9 mouse cellular contexts compared by ENCODE assay signal in genomic region chr19:44755693-44756420, GRCm38 (mm10). TPM values are rescaled to one million over a fixed set of nuclear protein-coding genes. Genes with fewer than 3 reads are reported as not detected.
A peak's percentile ranks its signal among the peaks of the same experiment; 100 is the strongest.
DNase-seq lines count a peak whose midpoint lies in the region; ATAC-seq and TF ChIP-seq lines count a peak whose summit lies in the region.
"Had no signal": no experiment of that assay in that cellular context is flagged by ENCODE, and none has a peak within 500 bp of the region (broad histone marks: within the 10 kb centered on the region; RNA-seq: fewer than 3 reads in every experiment).

Gene Pax2 (plus strand): TSS chr19:44756045.

- H3K27me3 ChIP-seq in heart, adult 2 months (ENCODE audit: control insufficient read depth, insufficient read depth, low read length), result peaks cover 50% of the 10 kb centered on the region
- H3K27me3 ChIP-seq in kidney, embryonic 14.5 days (ENCODE audit: control insufficient read depth, insufficient read depth, low read length), result peaks cover 67% of the 10 kb centered on the region
- peaks cover 82% of the 10 kb centered on the region for H3K27me3 ChIP-seq in myocyte (ENCODE audit: control insufficient read depth, insufficient read depth, insufficient read length)

- DNase-seq in thymus, postnatal 4 days, result peak; percentile 33
- DNase-seq in thymus, postnatal 36 days, result no peak
- peak; percentile 62 to 67 for DNase-seq in heart, adult 2 months
- no peak for DNase-seq in adrenal gland, adult 8-10 months
- DNase-seq in frontal cortex, postnatal 25 days (ENCODE audit: low spot score in 2 of 2), result no peak
- no peak for DNase-seq in left cerebral cortex, postnatal 14 days (ENCODE audit: low spot score in 2 of 2)

- TF ChIP-seq EP300 in heart, adult 2 months (IDR thresholded peaks at IDR 0.05; ENCODE audit: insufficient read depth, low read depth, low read length), result no peak

- H3ac ChIP-seq in myocyte (ENCODE audit: control insufficient read depth, insufficient read length), result no peak within 1 kb of the TSS

- no peak within 1 kb of the TSS for H3K9ac ChIP-seq in heart, adult 2 months (ENCODE audit: low read depth, low read length)
- peak within 1 kb of the TSS; percentile 94 for H3K9ac ChIP-seq in kidney, embryonic 14.5 days (ENCODE audit: low read depth, low read length)

- under 1% methylated on average over 51 of the region's 52 CpGs for WGBS in heart, adult 2 months
- WGBS in kidney, embryonic 14.5 days, result under 1% methylated on average over 51 of the region's 52 CpGs

- H3K4me3 ChIP-seq in heart, adult 2 months, result peak within 1 kb of the TSS; percentile 45
- H3K4me3 ChIP-seq in kidney, embryonic 14.5 days (ENCODE audit: low read length), result peak within 1 kb of the TSS; percentile 71
- H3K4me3 ChIP-seq in myocyte, result no peak within 1 kb of the TSS

- no peak for TF ChIP-seq POLR2A in heart, adult 2 months (IDR thresholded peaks at IDR 0.05; ENCODE audit: insufficient read depth, low read depth, low read length)
- TF ChIP-seq POLR2A in myocyte (IDR thresholded peaks at IDR 0.05; ENCODE audit: insufficient read length, low read depth), result no peak

- no peaks in the 10 kb centered on the region for H3K79me2 ChIP-seq in heart, adult 2 months (replicated peaks; ENCODE audit: control insufficient read depth, insufficient read depth, low read length)
- H3K79me2 ChIP-seq in myocyte (ENCODE audit: control insufficient read depth, insufficient read depth), result no peaks in the 10 kb centered on the region

- intact Hi-C loops in heart, adult 2 months (cut with DNase I), result loop anchor here (2.0 to 10.0 kb wide), 2 partner anchors 131 to 479 kb away; partner anchors contain the start of gene Lbx1
- intact Hi-C loops in left cerebral cortex, postnatal 14 days (cut with DNase I), result loop anchor here (5.0 kb wide), 2 partner anchors 74 to 1149 kb away; no protein-coding TSS in a partner anchor

- peak within 1 kb of the TSS; percentile 47 for H3K4me2 ChIP-seq in kidney, embryonic 14.5 days (replicated peaks; ENCODE audit: low read depth, low read length)
- peak within 1 kb of the TSS; percentile 56 for H3K4me2 ChIP-seq in myocyte (ENCODE audit: low read depth)

- no peak within 1 kb of the TSS for H3K27ac ChIP-seq in heart, adult 2 months
- peak within 1 kb of the TSS; percentile 99 for H3K27ac ChIP-seq in kidney, embryonic 14.5 days (ENCODE audit: low read depth, low read length)

- TF ChIP-seq CTCF in heart, adult 2 months (IDR thresholded peaks at IDR 0.05), result 0 out of 2 replicates have a peak, but pooled peaks have one; percentile 17

- H3K4me1 ChIP-seq in heart, adult 2 months (ENCODE audit: control insufficient read depth, insufficient read depth, low read length), result 0 out of 2 replicates have a peak, but pooled peaks cover 2% of the 10 kb centered on the region
- peaks cover 8% of the 10 kb centered on the region; the same call in 1 of the 2 replicates for H3K4me1 ChIP-seq in kidney, embryonic 14.5 days (ENCODE audit: control insufficient read depth, insufficient read depth, low read length)

- ATAC-seq in kidney, embryonic 14.5 days (ENCODE audit: low FRiP score, low TSS enrichment), result no peak

- no peaks in the 10 kb centered on the region for H3K9me3 ChIP-seq in kidney, embryonic 14.5 days (ENCODE audit: control insufficient read depth, low read length)

- no peaks in the 10 kb centered on the region for H3K36me3 ChIP-seq in heart, adult 2 months (ENCODE audit: control insufficient read depth, insufficient read depth, low read length)
- peaks cover 18% of the 10 kb centered on the region for H3K36me3 ChIP-seq in kidney, embryonic 14.5 days (ENCODE audit: control insufficient read depth, insufficient read depth, low read length)
- no peaks in the 10 kb centered on the region for H3K36me3 ChIP-seq in myocyte (ENCODE audit: control insufficient read depth, insufficient read depth)

TF ChIP-seq in myocyte, 11 proteins besides CTCF, POLR2A, EP300 and RAD21:
- no peak for TF ChIP-seq MAX (IDR thresholded peaks at IDR 0.05; ENCODE audit: low read depth)
- TF ChIP-seq USF1 (IDR thresholded peaks at IDR 0.05; ENCODE audit: low read depth), result no peak
- TF ChIP-seq TCF3 (IDR thresholded peaks at IDR 0.05; ENCODE audit: insufficient read length, low read depth), result no peak

RNA-seq across cellular contexts. Expression of gene Pax2, which starts in this region (rescaled TPM):
- not detected for total RNA-seq in heart, adult 2 months (2021)
- not detected in 2 replicates for polyA plus RNA-seq in heart, adult 2 months (2012; rRNA removed)
- polyA plus RNA-seq in kidney, embryonic 14.5 days (2014; fragmentation: Nextera tagmentation; extraction: Ambion mirVana), result 43.3 and 55.9 TPM in 2 replicates
- not detected for polyA plus RNA-seq in myocyte (2012; fragmentation: generic; extraction: Trizol)
- not detected for total RNA-seq in adrenal gland, adult 8-10 months (2022)
- total RNA-seq in left cerebral cortex, postnatal 14 days (2021), result under 1 TPM; 0.11 to 0.22 TPM
- total RNA-seq: neutrophil, adult 5-6 weeks had no signal

Comparison
In these comparisons a context has a peak if more than half of its experiments do, and no peak if none do; other contexts are left out.
1. RNA of gene Pax2 (polyA plus RNA-seq): 43.3 to 55.9 TPM in kidney, embryonic 14.5 days; not detected in heart, adult 2 months and not detected in myocyte (single experiment); every median in the first group is over 10 times any median in the second.
2. Peak in DNase-seq and H3K4me3 ChIP-seq in heart, adult 2 months; RNA of the gene not detected or under 1 TPM.